Mouse (Mus musculus) heart, embryonic 13.5 days (tissue): ENCODE measurements around the gene Col18a1. TPM values are rescaled to one million over a fixed set of nuclear protein-coding genes. Genes with fewer than 3 reads are reported as not detected.

ENCODE experiments used
- ATAC-seq: fragments of 200-750 bp; cut with Nextera tagmentation; 2 replicates; pipeline ENCODE4 v1.8.0; 2017; ENCODE audit warnings: moderate TSS enrichment; ENCODE audit not compliant: insufficient number of reproducible peaks, low FRiP score, low TSS enrichment; ENCODE audit errors: extremely low read depth
- H3K27ac ChIP-seq: fragments of 300-500 bp; sonication (generic); replicated peaks from 2 replicates; pipeline ENCODE4 v1.5.1; 2015; ENCODE audit warnings: moderate library complexity, mild to moderate bottlenecking, inconsistent platforms
- H3K27me3 ChIP-seq: fragments of 300-500 bp; sonication (generic); replicated peaks from 2 replicates; pipeline ENCODE4 v1.6.1; 2015; ENCODE audit warnings: mild to moderate bottlenecking, inconsistent platforms
- H3K36me3 ChIP-seq: fragments of 300-500 bp; sonication (generic); 2 replicates; pipeline ENCODE4 v1.6.1; 2015; ENCODE audit warnings: mild to moderate bottlenecking, inconsistent platforms
- H3K4me1 ChIP-seq: fragments of 300-500 bp; sonication (generic); 2 replicates; pipeline ENCODE4 v1.6.1; 2015; ENCODE audit warnings: inconsistent platforms
- H3K4me2 ChIP-seq: fragments of 300-500 bp; sonication (generic); 2 replicates; pipeline ENCODE4 v1.6.1; 2015; ENCODE audit warnings: inconsistent platforms, mild to moderate bottlenecking, moderate library complexity
- H3K4me3 ChIP-seq: fragments of 300-500 bp; sonication (generic); 2 replicates; pipeline ENCODE4 v1.5.1; 2015; ENCODE audit warnings: moderate library complexity, mild to moderate bottlenecking, inconsistent platforms
- H3K9ac ChIP-seq: fragments of 300-500 bp; sonication (generic); 2 replicates; pipeline ENCODE4 v1.6.1; 2015; ENCODE audit warnings: inconsistent platforms, mild to moderate bottlenecking, moderate library complexity
- H3K9me3 ChIP-seq: fragments of 300-500 bp; sonication (generic); 2 replicates; pipeline ENCODE4 v1.6.1; 2016; ENCODE audit warnings: inconsistent platforms
- whole genome bisulfite sequencing: fragments of 180-500 bp; shearing (Covaris S2); methylation state at CpG from one replicate; pipeline ENCODE4 v1.1.7; 2015; ENCODE audit warnings: mixed read lengths; 5-methylcytosine and 5-hydroxymethylcytosine counted together
- polyA plus RNA-seq: library from polyadenylated mRNA; unstranded; fragments of >200 nt; fragmentation: Nextera tagmentation; extraction: Ambion mirVana; gene quantifications from 2 replicates; pipeline ENCODE4 v1.2.1, GENCODE M21; 2015

Col18a1 gene
- polyA plus RNA-seq, 1 experiment from 2014 or later: 155 TPM

DNA sequence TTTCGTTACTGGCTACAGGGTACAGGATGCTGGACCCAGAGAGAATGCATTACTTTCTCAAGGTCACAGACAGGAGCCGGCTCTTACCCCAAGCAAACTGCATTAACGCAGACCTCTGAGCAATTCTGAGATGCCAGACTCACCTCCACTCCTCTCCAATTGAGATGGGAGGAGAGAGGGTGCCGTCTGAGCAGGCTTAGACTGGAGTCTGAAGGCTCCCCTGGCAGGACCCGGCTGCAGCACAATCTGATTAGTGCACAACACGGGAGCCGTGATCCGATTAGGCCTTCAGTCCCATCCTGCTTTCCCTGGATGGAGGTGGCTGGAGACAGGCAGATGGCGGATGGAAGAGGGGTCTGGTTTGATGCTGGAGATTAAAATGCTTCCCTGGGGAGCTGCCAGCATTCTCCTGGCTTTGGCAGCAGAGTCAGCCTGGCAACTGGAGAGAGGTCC, 158.2 kb downstream of the Col18a1 start:
- WGBS: 21% methylated on average over 9 of the region's 9 CpGs
- no peak overlapping the region for H3K4me2 ChIP-seq

DNA sequence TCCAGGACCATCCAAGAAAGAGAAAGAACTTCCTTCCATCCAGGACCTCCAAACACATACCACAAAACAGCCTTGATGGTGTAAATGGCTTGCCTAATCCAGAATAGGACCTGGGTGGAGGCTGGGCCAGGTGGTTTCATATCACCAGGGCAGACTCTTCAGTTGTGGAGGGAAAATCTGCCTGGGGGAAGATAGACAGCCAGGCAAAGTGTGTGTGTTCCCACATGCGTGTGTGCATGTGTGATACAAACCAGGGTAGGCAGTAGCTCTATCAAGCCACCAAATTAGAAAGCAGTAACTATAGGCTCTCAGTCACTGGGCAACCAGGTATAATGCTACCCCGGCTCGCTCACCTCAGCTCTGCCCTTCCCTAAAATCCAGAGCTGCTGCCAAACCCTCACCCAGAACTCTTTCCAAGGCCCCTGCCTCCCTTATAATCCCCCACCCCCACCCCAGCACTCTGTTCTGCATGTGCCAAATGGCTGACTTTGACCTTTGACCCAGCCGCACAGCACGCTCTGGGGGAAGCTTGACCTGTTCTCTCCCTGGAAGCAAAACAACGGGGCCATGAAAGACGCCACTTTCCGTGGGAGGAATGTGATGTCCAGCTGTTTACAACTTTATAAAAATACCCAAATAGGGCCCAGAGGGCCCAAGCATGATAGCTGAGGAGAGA, 158.8 kb downstream of the Col18a1 start:
- Histone ChIP-seq H3K27me3 (no peaks in the 10 kb centered on the region), H3K4me2 (no peak overlapping the region), H3K4me3 (no peak overlapping the region), H3K9me3 (no peaks in the 10 kb centered on the region), H3K4me1 (peaks cover 10% of the 10 kb centered on the region), H3K27ac (no peak overlapping the region), H3K9ac (no peak overlapping the region), H3K36me3 (no peaks in the 10 kb centered on the region)
- ATAC-seq: no peak
- 41% methylated on average over 8 of the region's 8 CpGs for WGBS

More for the DNA sequence above, 158.2 kb downstream of the Col18a1 start:
- H3K27ac ChIP-seq: no peak overlapping the region
- H3K9ac ChIP-seq: no peak overlapping the region
- peaks cover 10% of the 10 kb centered on the region for H3K4me1 ChIP-seq
- no peak overlapping the region for H3K4me3 ChIP-seq
- no peaks in the 10 kb centered on the region for H3K27me3 ChIP-seq
- ATAC-seq: no peak
- no peaks in the 10 kb centered on the region for H3K9me3 ChIP-seq
- no peaks in the 10 kb centered on the region for H3K36me3 ChIP-seq

DNA sequence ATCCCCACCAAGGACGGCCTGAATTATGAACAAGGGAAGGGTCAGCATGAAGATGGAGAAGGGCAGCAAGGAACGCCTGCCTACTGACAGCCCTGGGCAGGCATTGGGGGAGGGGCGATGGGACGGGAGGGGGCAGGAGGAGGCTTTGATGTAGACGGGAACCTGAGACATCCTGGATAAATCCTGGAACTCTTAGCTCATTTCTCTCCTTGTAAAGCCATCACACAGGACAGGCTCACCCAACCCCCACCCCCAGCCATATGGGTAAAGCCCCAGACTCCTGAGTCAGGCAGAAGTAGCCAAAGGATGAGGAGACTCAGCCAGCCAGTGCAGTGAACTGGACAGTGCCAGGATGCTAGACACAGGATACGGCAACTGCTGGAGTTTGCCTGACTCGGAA, 161.4 kb downstream of the Col18a1 start:
- ATAC-seq: no peak
- no peak overlapping the region for H3K4me2 ChIP-seq
- H3K9ac ChIP-seq: no peak overlapping the region
- H3K9me3 ChIP-seq: peaks cover 4% of the 10 kb centered on the region; the same call in 1 of the 2 replicates
- no peak overlapping the region for H3K4me3 ChIP-seq
- H3K36me3 ChIP-seq: no peaks in the 10 kb centered on the region
- H3K27ac ChIP-seq: no peak overlapping the region
- H3K27me3 ChIP-seq: no peaks in the 10 kb centered on the region
- peaks cover 10% of the 10 kb centered on the region for H3K4me1 ChIP-seq
- WGBS: 31% methylated on average over 7 of the region's 7 CpGs

Other genes starting within 250 kb of the Col18a1 start
- gene Pcbp3, start 204.7 kb downstream of the Col18a1 start, polyA plus RNA-seq: 11.6 and 11.8 TPM in 2 replicates
- 13.3 and 14.9 TPM in 2 replicates for gene Slc19a1, start 134.3 kb downstream of the Col18a1 start, polyA plus RNA-seq
- 120 and 122 TPM in 2 replicates for gene Pofut2, start 92.7 kb upstream of the Col18a1 start, polyA plus RNA-seq